Mouse (Mus musculus): ENCODE measurements around the gene Zfp27. TPM values are rescaled to one million over a fixed set of nuclear protein-coding genes. Genes with fewer than 3 reads are reported as not detected.
A peak's percentile ranks its signal among the peaks of the same experiment; 100 is the strongest.

Zfp27 gene
- total and polyA plus RNA-seq, 3 experiments = 8.4 to 9.7 (median 9.0) TPM

DNA sequence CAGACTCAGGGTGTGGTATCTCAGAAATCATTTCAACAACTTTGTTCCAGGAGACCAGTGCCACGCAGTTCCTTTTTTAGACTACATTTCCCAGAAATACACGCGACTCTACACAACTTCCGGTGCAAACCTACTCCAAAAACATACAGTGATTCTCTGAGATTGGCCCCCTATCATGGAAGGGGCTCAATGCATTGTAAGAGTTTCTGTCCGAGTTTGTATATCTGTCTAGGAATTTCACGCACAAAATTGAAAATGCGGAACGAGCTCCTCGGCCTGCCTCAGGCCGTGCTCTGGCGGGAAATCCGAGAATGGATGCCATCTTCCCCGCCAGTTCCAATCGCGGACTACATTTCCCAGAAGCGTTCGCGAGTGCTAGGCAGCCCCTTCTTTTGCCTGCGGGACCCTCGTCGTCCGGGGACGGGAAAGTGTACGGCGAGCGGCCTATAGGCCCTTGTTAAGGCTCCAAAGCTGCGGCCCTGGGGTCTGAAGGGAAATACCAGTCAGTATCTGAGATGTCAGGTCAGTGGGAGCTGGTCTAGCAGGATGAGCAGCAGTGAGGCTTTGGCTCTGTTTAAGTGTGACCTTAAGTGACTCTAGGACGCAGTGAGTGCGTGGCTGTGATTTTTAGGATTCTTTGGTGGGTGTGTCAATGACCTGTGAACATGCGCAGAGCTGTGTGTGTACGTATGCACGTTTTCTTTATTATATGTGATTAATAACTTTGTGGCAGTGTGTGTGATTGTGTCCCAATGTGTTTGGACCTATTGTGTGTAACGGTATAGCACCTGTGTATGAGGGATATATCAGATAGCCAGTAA, 2.0 kb upstream of the Zfp27 start, which contains the start of gene Zfp383:
TSS of gene Zfp383 (plus strand) at position 94 of the 821 bp plus-strand sequence.
- Histone ChIP-seq H3K4me3 (replicated peaks in 1 of 3; ENCODE audit: low read depth in 2 of 3, low read length in 2 of 3, poor library complexity in 1 of 3) (peak within 1 kb of the TSS; percentile 65 to 81 (median 78)), H3K27ac (ENCODE audit: insufficient read depth, low read depth) (peak within 1 kb of the TSS; percentile 17; the same call in 1 of the 2 replicates), H3K9ac (ENCODE audit: insufficient read depth, low read depth) (peak within 1 kb of the TSS; percentile 36), H3K4me1 (ENCODE audit: control insufficient read depth in 1 of 2, insufficient read depth in 2 of 2) (peaks cover 6 to 30% of the 10 kb centered on the region in 2 experiments), H3K4me2 (ENCODE audit: insufficient read depth, low read depth, poor library complexity, severe bottlenecking) (peak within 1 kb of the TSS; percentile 95), H3K79me2 (replicated peaks; ENCODE audit: control insufficient read depth, extremely low read depth, insufficient read depth, poor library complexity, severe bottlenecking) (peaks cover 10% of the 10 kb centered on the region; the same call in 1 of the 2 replicates), H3K36me3 (replicated peaks in 1 of 2; ENCODE audit: control insufficient read depth in 1 of 2, insufficient read depth in 1 of 2, low read length in 1 of 2) (peaks cover 18 to 31% of the 10 kb centered on the region in 2 experiments), H3K9me3 (replicated peaks; ENCODE audit: low read length) (no peaks in the 10 kb centered on the region), H3K27me3 (replicated peaks) (no peaks in the 10 kb centered on the region)
- in situ Hi-C loops (cut with MboI; ENCODE audit: low pct_ligation_motif_present, low pct_unique_long_range_greater_than_20kb, low sequenced_read_pairs) = no loop called here
- TF ChIP-seq SMC3 (IDR thresholded peaks at IDR 0.05; ENCODE audit: low read depth, low read length) (no peak), IRF4 (IDR thresholded peaks at IDR 0.05; ENCODE audit: low read depth, low read length) (peak; percentile 33; the same call in 1 of the 2 replicates), ZKSCAN1 (IDR thresholded peaks at IDR 0.05; ENCODE audit: borderline replicate concordance, low read depth, low read length) (no peak), EP300 (IDR thresholded peaks at IDR 0.05; ENCODE audit: low read length) (no peak), USF2 (conservative IDR thresholded peaks at IDR 0.05; ENCODE audit: low read depth, low read length) (no peak), POLR2AphosphoS2 (IDR thresholded peaks at IDR 0.05; ENCODE audit: low read depth, low read length) (no peak), CHD2 (IDR thresholded peaks at IDR 0.05; ENCODE audit: low read length) (peak; percentile 36; the same call in 1 of the 2 replicates), BHLHE40 (IDR thresholded peaks at IDR 0.05; ENCODE audit: low read depth, low read length) (peak; percentile 72), UBTF (IDR thresholded peaks at IDR 0.05; ENCODE audit: low read depth, low read length) (peak; percentile 45; the same call in 1 of the 2 replicates), JUND (conservative IDR thresholded peaks at IDR 0.05; ENCODE audit: low read depth, low read length) (0 out of 2 replicates have a peak, but pooled peaks have one; percentile 9), JUN (IDR thresholded peaks at IDR 0.05; ENCODE audit: insufficient read depth, low read depth, low read length) (no peak), MAZ (IDR thresholded peaks at IDR 0.05; ENCODE audit: low read depth, low read length) (peak; percentile 52; the same call in 1 of the 2 replicates), TBP (conservative IDR thresholded peaks at IDR 0.05; ENCODE audit: low read depth, low read length) (0 out of 2 replicates have a peak, but pooled peaks have one; percentile 55), KAT2A (IDR thresholded peaks at IDR 0.05; ENCODE audit: insufficient replicate concordance, low read length) (peak; percentile 90; the same call in 1 of the 2 replicates), ELF1 (IDR thresholded peaks at IDR 0.05; ENCODE audit: low read depth, low read length) (peak; percentile 72; the same call in 1 of the 2 replicates), HCFC1 (IDR thresholded peaks at IDR 0.05; ENCODE audit: low read depth, low read length) (peak; percentile 92), GABPA (IDR thresholded peaks at IDR 0.05; ENCODE audit: insufficient replicate concordance, low read depth, low read length) (no peak; the same call in 1 of the 2 replicates), NRF1 (IDR thresholded peaks at IDR 0.05; ENCODE audit: low read depth, low read length) (peak; percentile 84), ETS1 (conservative IDR thresholded peaks at IDR 0.05; ENCODE audit: low read depth, low read length) (no peak), CHD1 (IDR thresholded peaks at IDR 0.05; ENCODE audit: low read depth, low read length) (peak; percentile 74), RAD21 (IDR thresholded peaks at IDR 0.05; ENCODE audit: low read depth, low read length) (no peak), ZNF384 (IDR thresholded peaks at IDR 0.05; ENCODE audit: low read depth, low read length) (no peak), MEF2A (IDR thresholded peaks at IDR 0.05; ENCODE audit: borderline replicate concordance, low read depth, low read length) (no peak), SIN3A (IDR thresholded peaks at IDR 0.05; ENCODE audit: low read length) (peak; percentile 92; the same call in 1 of the 2 replicates), RCOR1 (conservative IDR thresholded peaks at IDR 0.05; ENCODE audit: low read depth, low read length) (no peak), PAX5 (IDR thresholded peaks at IDR 0.05; ENCODE audit: low read length) (no peak), POLR2A (IDR thresholded peaks at IDR 0.05; ENCODE audit: low read depth, low read length) (peak; percentile 75), CTCF (conservative IDR thresholded peaks at IDR 0.05 in 1 of 2, IDR thresholded peaks at IDR 0.05 in 1 of 2; ENCODE audit: low read depth in 2 of 2, low read length in 2 of 2) (no peak), USF1 (IDR thresholded peaks at IDR 0.05; ENCODE audit: low read depth, low read length) (no peak), MAFK (IDR thresholded peaks at IDR 0.05; ENCODE audit: insufficient replicate concordance, low read length) (no peak), MXI1 (IDR thresholded peaks at IDR 0.05; ENCODE audit: low read depth, low read length) (peak; percentile 85), ZMIZ1 (IDR thresholded peaks at IDR 0.05; ENCODE audit: low read depth, low read length) (no peak), E2F4 (IDR thresholded peaks at IDR 0.05; ENCODE audit: insufficient replicate concordance, low read depth, low read length) (peak; percentile 99), NELFE (IDR thresholded peaks at IDR 0.05; ENCODE audit: low read depth, low read length) (peak; percentile 65; the same call in 1 of the 2 replicates), ZC3H11A (IDR thresholded peaks at IDR 0.05; ENCODE audit: low read depth, low read length) (no peak), MAX (IDR thresholded peaks at IDR 0.05; ENCODE audit: low read length) (peak; percentile 74; the same call in 1 of the 2 replicates), TCF12 (IDR thresholded peaks at IDR 0.05; ENCODE audit: low read depth, low read length) (peak; percentile 22; the same call in 1 of the 2 replicates), MYC (IDR thresholded peaks at IDR 0.05; ENCODE audit: low read depth, low read length) (peak; percentile 74)
- dilution Hi-C loops (cut with MboI; ENCODE audit: extremely low pct_ligation_motif_present, extremely low pct_unique_long_range_greater_than_20kb, low sequenced_read_pairs) = no loop called here
- peak; percentile 85 for DNase-seq (ENCODE audit: extremely low read depth)
